Mouse (Mus musculus): ENCODE data around the gene Unc80. TPM values are rescaled to one million over a fixed set of nuclear protein-coding genes. Genes with fewer than 3 reads are reported as not detected.
"Not testable (repeated sequence)": the region's sequence is repeated elsewhere in the genome, so short reads cannot be mapped to it uniquely, and the experiment has no call there.

The Unc80 gene
- total and polyA plus RNA-seq, 2 experiments from 2014 or later, result 5.2 to 16.9 TPM

DNA sequence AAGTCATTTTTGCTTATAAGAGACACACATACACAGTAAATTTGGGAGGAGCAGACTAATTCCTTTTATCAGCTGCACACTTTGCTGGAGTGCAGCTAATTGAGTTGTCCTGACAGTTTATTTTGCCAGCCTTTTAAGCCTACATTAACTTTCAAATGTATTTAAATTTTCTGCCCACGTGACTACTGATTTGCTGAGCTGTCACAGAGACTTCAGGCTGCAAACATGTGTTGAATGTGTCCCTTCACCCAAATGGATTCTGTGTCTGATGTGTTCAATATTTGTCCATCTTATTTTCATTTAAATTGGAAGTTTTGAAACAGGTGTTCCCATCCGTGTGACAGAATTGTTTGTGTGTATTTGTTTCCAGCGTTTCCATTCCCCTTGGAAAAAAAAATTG, 223.6 kb downstream of the Unc80 start:
- DNase-seq (no peak), ATAC-seq (peak; percentile 28; the same call in 1 of the 2 replicates)
- Histone ChIP-seq H3K27me3 (ENCODE audit: insufficient read depth, low read length) (no peaks in the 10 kb centered on the region), H3K4me1 (ENCODE audit: insufficient read depth) (no peaks in the 10 kb centered on the region), H3K36me3 (ENCODE audit: insufficient read depth) (no peaks in the 10 kb centered on the region), H3K4me2 (ENCODE audit: low read depth) (no peak overlapping the region), H3K9ac (no peak overlapping the region), H3K4me3 (ENCODE audit: low read depth, low read length) (no peak overlapping the region), H3K9me3 (ENCODE audit: low read length) (no peaks in the 10 kb centered on the region), H3K27ac (ENCODE audit: low read depth, low read length) (no peak overlapping the region)
- no peak for TF ChIP-seq CTCF (IDR thresholded peaks at IDR 0.05; ENCODE audit: low read depth)
- 41% methylated on average over 3 of the region's 3 CpGs for WGBS

DNA sequence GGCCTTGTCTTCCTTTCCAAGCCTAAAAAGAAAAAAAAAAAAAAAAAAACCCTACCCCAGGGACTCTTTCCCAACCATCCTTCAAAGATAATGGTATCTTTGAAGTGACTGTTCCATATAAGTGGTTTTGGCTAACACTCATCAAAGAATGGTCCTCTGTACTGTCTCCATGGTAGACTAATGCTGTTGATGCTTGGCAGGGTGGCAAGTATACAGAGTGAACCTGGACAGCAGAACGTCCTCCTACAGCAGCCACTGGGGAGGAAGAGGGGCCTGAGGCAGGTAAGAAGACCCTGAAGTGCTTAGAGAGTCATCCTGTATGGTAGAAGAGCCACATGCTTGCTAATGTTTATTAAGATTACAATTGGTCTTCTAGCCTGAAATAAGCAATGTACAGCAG, 224.1 kb downstream of the Unc80 start:
- ATAC-seq (0 out of 2 replicates have a peak, but pooled peaks have one; percentile 30), DNase-seq (no peak)
- Histone ChIP-seq H3K9me3 (ENCODE audit: low read length) (no peaks in the 10 kb centered on the region), H3K4me3 (ENCODE audit: low read depth, low read length) (no peak overlapping the region), H3K36me3 (ENCODE audit: insufficient read depth) (no peaks in the 10 kb centered on the region), H3K9ac (no peak overlapping the region), H3K27me3 (ENCODE audit: insufficient read depth, low read length) (no peaks in the 10 kb centered on the region), H3K4me1 (ENCODE audit: insufficient read depth) (no peaks in the 10 kb centered on the region), H3K27ac (ENCODE audit: low read depth, low read length) (0 out of 2 replicates have a peak overlapping the region, but pooled peaks have one; percentile 37), H3K4me2 (ENCODE audit: low read depth) (no peak overlapping the region)
- no peak for TF ChIP-seq CTCF (IDR thresholded peaks at IDR 0.05; ENCODE audit: low read depth)
- 51% methylated on average over 1 of the region's 1 CpGs for WGBS

DNA sequence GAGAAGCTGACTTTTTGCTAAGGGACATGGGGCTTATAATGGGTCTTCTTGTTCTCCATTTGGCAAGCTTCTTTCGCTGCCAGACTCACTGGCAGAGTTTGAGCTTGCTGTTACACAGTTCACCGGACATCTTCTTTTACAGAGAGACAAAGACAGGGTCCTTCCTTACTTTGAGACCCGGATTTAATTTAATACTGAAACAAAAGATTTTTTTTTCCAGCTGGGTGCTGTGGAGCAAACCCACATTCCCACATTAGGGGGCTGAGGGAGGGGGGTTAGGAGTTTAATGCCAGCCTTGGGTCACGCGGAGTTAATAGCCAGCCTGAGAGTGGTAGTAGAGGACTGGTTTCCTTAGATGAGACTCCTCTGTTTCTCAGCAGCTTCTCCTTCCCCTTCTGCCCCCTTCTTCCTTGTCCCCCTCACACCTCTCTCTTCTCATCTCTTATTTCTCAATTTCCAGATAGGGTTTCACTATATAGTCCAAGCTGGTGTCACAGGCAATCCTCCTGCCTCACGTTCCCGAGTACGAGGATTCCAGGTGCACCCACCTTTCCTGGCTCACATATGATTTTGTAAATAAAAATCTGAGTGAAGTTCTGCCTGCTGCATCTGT, 224.7 kb downstream of the Unc80 start:
- H3K9me3 ChIP-seq (ENCODE audit: low read length), result no peaks in the 10 kb centered on the region
- no peak overlapping the region for H3K4me3 ChIP-seq (ENCODE audit: low read depth, low read length)
- peak; percentile 78 for ATAC-seq
- no peaks in the 10 kb centered on the region for H3K27me3 ChIP-seq (ENCODE audit: insufficient read depth, low read length)
- TF ChIP-seq CTCF (IDR thresholded peaks at IDR 0.05; ENCODE audit: low read depth), result no peak
- no peaks in the 10 kb centered on the region for H3K36me3 ChIP-seq (ENCODE audit: insufficient read depth)
- DNase-seq, result no peak
- H3K4me2 ChIP-seq (ENCODE audit: low read depth), result no peak overlapping the region
- WGBS, result 51% methylated on average over 8 of the region's 8 CpGs
- H3K4me1 ChIP-seq (ENCODE audit: insufficient read depth), result no peaks in the 10 kb centered on the region
- no peak overlapping the region for H3K9ac ChIP-seq
- no peak overlapping the region for H3K27ac ChIP-seq (ENCODE audit: low read depth, low read length)

DNA sequence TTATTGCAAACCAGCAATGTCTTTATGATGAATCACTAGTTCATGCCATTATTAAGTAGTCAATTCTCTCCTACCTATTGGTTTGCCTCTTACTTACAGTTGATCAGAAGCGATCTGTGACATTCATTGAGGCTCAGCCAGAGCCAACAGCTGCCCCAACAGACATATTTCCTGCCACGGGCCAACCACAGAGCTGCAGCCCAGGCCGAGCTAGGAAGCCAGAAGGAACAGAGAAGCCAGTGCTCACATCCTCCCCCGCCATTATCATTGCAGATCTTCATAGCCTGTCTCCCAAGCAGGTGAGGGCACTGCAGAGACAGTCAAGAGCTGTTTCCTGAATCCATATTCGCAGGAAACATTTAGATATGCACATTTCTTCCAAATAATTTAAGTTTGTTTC, 226.1 kb downstream of the Unc80 start:
- H3K27me3 ChIP-seq (ENCODE audit: insufficient read depth, low read length), result no peaks in the 10 kb centered on the region
- H3K4me2 ChIP-seq (ENCODE audit: low read depth), result no peak overlapping the region
- 85% methylated on average over 5 of the region's 5 CpGs for WGBS
- no peak for TF ChIP-seq CTCF (IDR thresholded peaks at IDR 0.05; ENCODE audit: low read depth)
- DNase-seq (no peak), ATAC-seq (no peak)
- no peak overlapping the region for H3K27ac ChIP-seq (ENCODE audit: low read depth, low read length)
- no peak overlapping the region for H3K9ac ChIP-seq
- no peaks in the 10 kb centered on the region for H3K9me3 ChIP-seq (ENCODE audit: low read length)
- H3K4me3 ChIP-seq (ENCODE audit: low read depth, low read length), result no peak overlapping the region
- H3K4me1 ChIP-seq (ENCODE audit: insufficient read depth), result no peaks in the 10 kb centered on the region
- no peaks in the 10 kb centered on the region for H3K36me3 ChIP-seq (ENCODE audit: insufficient read depth)

DNA sequence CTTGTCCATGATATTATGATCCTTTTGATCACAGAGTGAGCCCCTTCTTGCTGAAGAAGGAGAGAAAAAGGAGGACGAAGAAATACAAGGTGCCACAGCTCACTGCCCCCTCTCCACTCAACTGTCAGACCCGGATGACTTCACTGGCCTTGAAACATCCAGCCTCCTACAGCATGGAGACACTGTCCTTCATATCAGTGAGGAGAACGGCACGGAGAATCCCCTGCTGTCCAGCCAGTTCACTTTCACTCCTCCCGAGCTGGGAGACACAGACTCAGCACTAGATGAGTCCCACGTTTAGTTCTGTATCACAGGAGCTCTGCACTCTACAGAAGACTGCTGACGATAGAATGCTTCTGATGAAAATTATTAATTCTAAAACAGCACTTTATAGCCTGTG, 227.1 kb downstream of the Unc80 start:
- H3K4me1 ChIP-seq (ENCODE audit: insufficient read depth), result no peaks in the 10 kb centered on the region
- H3K27me3 ChIP-seq (ENCODE audit: insufficient read depth, low read length), result no peaks in the 10 kb centered on the region
- H3K4me2 ChIP-seq (ENCODE audit: low read depth), result no peak overlapping the region
- H3K27ac ChIP-seq (ENCODE audit: low read depth, low read length), result no peak overlapping the region
- no peak for TF ChIP-seq CTCF (IDR thresholded peaks at IDR 0.05; ENCODE audit: low read depth)
- no peak overlapping the region for H3K4me3 ChIP-seq (ENCODE audit: low read depth, low read length)
- H3K36me3 ChIP-seq (ENCODE audit: insufficient read depth), result no peaks in the 10 kb centered on the region
- DNase-seq, result no peak
- ATAC-seq, result no peak
- WGBS, result 71% methylated on average over 7 of the region's 7 CpGs
- no peak overlapping the region for H3K9ac ChIP-seq
- H3K9me3 ChIP-seq (ENCODE audit: low read length), result no peaks in the 10 kb centered on the region

DNA sequence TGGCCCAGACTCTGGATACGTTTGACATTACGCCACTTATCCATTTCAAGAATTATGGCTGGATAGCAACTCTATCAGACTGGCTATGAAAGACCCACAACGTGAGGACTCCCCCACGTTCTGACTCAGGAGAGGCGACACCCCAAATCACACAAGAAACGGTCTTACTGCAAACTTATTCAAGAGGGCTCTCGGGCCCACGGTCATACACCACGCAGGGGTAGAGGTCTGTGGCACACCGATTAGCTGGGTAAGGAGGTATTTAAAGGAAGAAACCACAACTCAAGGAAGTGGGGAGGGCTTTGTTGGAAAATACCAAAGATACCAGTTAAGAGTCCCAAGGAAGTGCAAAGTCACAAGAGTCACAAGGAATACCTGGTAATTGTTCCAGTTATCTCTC, 231.5 kb downstream of the Unc80 start:
- 85% methylated on average over 10 of the region's 10 CpGs for WGBS
- H3K36me3 ChIP-seq (ENCODE audit: insufficient read depth), result not testable (repeated sequence)

DNA sequence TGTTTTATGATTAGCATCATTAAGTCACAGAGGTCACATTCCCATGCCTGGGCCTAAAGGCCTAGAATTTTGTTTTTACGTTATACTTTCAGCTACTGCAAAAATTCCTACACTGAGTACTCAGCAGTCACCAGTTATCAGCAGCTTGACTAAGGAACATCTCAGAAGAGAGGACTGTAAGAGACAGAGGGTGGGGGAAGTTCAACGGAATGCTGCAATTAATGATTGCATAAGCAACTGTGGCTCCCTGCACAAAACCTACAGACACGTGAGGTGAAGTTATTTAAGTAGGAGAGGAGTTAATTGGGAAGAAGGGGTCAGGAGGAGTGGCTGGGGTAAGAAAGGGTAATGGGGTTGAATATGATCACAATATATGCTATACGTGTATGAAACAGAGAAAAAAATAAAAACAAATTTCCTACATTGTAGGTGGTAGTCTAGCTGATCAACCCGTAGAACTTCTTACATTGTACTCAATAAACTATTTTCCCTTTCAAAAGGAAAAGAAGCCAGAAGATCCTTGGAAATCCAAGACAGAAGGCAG, 232.1 kb downstream of the Unc80 start:
- Histone ChIP-seq H3K9me3 (ENCODE audit: low read length) (no peaks in the 10 kb centered on the region), H3K9ac (peak overlapping the region; percentile 81; the same call in 1 of the 2 replicates), H3K4me3 (ENCODE audit: low read depth, low read length) (peak overlapping the region; percentile 75), H3K27ac (ENCODE audit: low read depth, low read length) (no peak overlapping the region), H3K4me2 (ENCODE audit: low read depth) (peak overlapping the region; percentile 58), H3K36me3 (ENCODE audit: insufficient read depth) (no peaks in the 10 kb centered on the region), H3K27me3 (ENCODE audit: insufficient read depth, low read length) (no peaks in the 10 kb centered on the region), H3K4me1 (ENCODE audit: insufficient read depth) (no peaks in the 10 kb centered on the region)
- 44% methylated on average over 5 of the region's 5 CpGs for WGBS
- no peak for TF ChIP-seq CTCF (IDR thresholded peaks at IDR 0.05; ENCODE audit: low read depth)
- peak; percentile 4; the same call in 1 of the 2 replicates for ATAC-seq
- DNase-seq, result no peak

More for the DNA sequence above, 231.5 kb downstream of the Unc80 start:
- not testable (repeated sequence) for H3K9me3 ChIP-seq (ENCODE audit: low read length); H3K4me3 ChIP-seq (ENCODE audit: low read depth, low read length); H3K4me2 ChIP-seq (ENCODE audit: low read depth); H3K27ac ChIP-seq (ENCODE audit: low read depth, low read length); DNase-seq; ATAC-seq; H3K4me1 ChIP-seq (ENCODE audit: insufficient read depth); H3K27me3 ChIP-seq (ENCODE audit: insufficient read depth, low read length); H3K9ac ChIP-seq

All from forebrain, postnatal 0 days (tissue).